Mouse (Mus musculus): Measurements from ENCODE around the gene Zpbp2. TPM values are rescaled to one million over a fixed set of nuclear protein-coding genes. Genes with fewer than 3 reads are reported as not detected.

The Zpbp2 gene
- polyA plus RNA-seq, 1 experiment from 2014 or later = not detected

DNA sequence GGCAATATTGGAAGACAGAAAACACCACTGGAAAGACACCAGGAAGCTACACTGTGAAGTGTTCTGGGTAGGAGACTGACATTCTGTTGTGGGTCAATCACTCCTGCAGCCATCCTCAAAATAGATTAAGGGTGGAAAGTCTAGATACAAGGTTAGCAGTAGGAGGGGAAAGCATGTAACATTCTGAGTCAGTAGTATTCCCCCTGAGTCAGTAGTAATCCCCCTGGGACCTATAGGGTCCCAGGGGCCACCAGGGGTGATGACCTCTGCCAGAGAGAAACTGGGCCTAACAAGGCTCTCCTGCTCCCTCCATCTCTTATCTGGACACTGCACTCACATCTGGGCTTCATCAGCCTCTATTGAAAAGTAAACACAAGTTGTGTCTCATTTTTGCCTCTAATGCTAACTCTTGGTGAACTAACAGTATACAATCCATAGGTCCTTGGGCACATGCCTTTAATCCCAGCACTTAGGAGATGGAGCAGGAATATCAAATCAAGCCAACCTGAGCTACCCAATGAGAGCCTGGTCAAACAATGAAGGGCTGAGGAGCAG is 13.3 kb upstream of the Zpbp2 start:
- H3K4me2 ChIP-seq (ENCODE audit: low read length) = no peak overlapping the region
- ATAC-seq = no peak
- no peak for DNase-seq (ENCODE audit: low spot score)

DNA sequence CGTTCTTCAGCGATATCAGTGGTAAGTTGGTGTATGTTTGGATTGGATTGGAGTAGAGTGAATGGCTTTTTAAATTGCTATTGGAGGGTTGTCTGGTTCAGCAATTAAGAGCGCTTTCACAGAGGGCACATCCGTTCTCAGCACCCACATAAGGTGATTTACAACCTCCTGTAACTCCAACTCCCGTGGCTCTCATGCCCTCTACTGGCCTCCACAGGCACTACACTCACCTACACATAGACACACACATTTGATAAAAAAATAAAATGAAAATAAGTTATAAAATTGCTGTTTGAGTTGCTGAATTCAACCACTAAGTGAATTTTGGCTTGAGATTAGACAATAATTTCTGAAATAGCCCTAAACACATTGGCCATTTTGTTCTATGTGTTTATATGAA is 10.6 kb upstream of the Zpbp2 start:
- Histone ChIP-seq H3K4me3 (ENCODE audit: low read depth, low read length) (no peak overlapping the region), H3K4me1 (ENCODE audit: control insufficient read depth, insufficient read depth, low read length) (no peaks in the 10 kb centered on the region; the same call in 1 of the 2 replicates), H3K27me3 (replicated peaks; ENCODE audit: control insufficient read depth, insufficient read depth, low read length) (peaks cover 22% of the 10 kb centered on the region), H3K9ac (ENCODE audit: low read length) (no peak overlapping the region), H3K27ac (ENCODE audit: low read depth, low read length) (no peak overlapping the region), H3K36me3 (ENCODE audit: control insufficient read depth, insufficient read depth, low read length) (no peaks in the 10 kb centered on the region), H3K9me3 (replicated peaks; ENCODE audit: control insufficient read depth, low read length) (no peaks in the 10 kb centered on the region; the same call in 1 of the 2 replicates), H3K4me2 (ENCODE audit: low read length) (no peak overlapping the region)
- DNase-seq (ENCODE audit: low spot score) (no peak), ATAC-seq (no peak)
- 84% methylated on average over 5 of the region's 5 CpGs for WGBS

More for the DNA sequence above, 13.3 kb upstream of the Zpbp2 start:
- Histone ChIP-seq H3K9me3 (replicated peaks; ENCODE audit: control insufficient read depth, low read length) (no peaks in the 10 kb centered on the region; the same call in 1 of the 2 replicates), H3K27me3 (replicated peaks; ENCODE audit: control insufficient read depth, insufficient read depth, low read length) (peaks cover 6% of the 10 kb centered on the region; the same call in 1 of the 2 replicates), H3K36me3 (ENCODE audit: control insufficient read depth, insufficient read depth, low read length) (no peaks in the 10 kb centered on the region), H3K27ac (ENCODE audit: low read depth, low read length) (no peak overlapping the region), H3K9ac (ENCODE audit: low read length) (no peak overlapping the region), H3K4me3 (ENCODE audit: low read depth, low read length) (no peak overlapping the region), H3K4me1 (ENCODE audit: control insufficient read depth, insufficient read depth, low read length) (no peaks in the 10 kb centered on the region)

DNA sequence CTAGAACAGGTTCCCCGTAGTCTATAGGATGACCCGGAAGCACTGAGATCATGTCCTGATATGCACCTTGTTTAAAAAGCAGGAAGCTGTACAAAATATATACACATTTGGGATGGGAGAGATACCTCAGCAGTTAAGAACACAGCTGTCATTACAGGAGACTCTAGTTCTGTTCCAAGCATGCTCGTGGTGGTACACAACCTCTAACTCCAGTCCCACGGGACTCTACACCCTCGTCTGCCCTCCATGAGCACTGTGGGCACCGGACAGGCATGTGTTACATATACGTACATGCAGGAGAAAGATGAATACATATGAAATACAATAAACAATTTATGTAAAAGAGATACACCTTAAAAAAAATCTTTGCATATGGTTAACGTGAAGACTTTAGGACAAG is 8.3 kb upstream of the Zpbp2 start:
- no peak for ATAC-seq
- no peak for DNase-seq (ENCODE audit: low spot score)
- Histone ChIP-seq H3K4me2 (ENCODE audit: low read length) (no peak overlapping the region), H3K9me3 (replicated peaks; ENCODE audit: control insufficient read depth, low read length) (no peaks in the 10 kb centered on the region; the same call in 1 of the 2 replicates), H3K27me3 (replicated peaks; ENCODE audit: control insufficient read depth, insufficient read depth, low read length) (peaks cover 41% of the 10 kb centered on the region), H3K36me3 (ENCODE audit: control insufficient read depth, insufficient read depth, low read length) (no peaks in the 10 kb centered on the region), H3K9ac (ENCODE audit: low read length) (no peak overlapping the region), H3K4me1 (ENCODE audit: control insufficient read depth, insufficient read depth, low read length) (peaks cover 2% of the 10 kb centered on the region; the same call in 1 of the 2 replicates), H3K4me3 (ENCODE audit: low read depth, low read length) (no peak overlapping the region), H3K27ac (ENCODE audit: low read depth, low read length) (no peak overlapping the region)
- WGBS = 79% methylated on average over 8 of the region's 8 CpGs

DNA sequence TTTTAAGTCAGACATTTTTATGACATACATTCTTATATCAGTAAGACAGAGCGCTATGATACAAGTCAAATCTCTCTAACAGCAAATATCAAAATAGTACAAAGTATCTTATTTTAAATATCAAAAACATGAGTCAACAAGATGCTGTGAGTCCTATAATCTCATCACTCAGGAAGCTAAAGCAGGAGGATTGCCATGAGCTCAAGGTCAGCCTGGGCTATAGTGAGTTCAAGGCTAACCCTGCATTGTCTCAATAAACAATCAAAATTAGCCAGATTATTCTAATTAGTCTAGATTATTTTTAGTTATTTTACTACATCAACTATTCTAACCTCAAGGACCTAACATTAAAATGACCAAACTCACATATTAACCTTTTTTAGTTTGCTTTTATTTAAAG is 7.5 kb upstream of the Zpbp2 start:
- Histone ChIP-seq H3K9ac (ENCODE audit: low read length) (no peak overlapping the region), H3K27ac (ENCODE audit: low read depth, low read length) (no peak overlapping the region), H3K9me3 (replicated peaks; ENCODE audit: control insufficient read depth, low read length) (no peaks in the 10 kb centered on the region; the same call in 1 of the 2 replicates), H3K27me3 (replicated peaks; ENCODE audit: control insufficient read depth, insufficient read depth, low read length) (peaks cover 49% of the 10 kb centered on the region), H3K36me3 (ENCODE audit: control insufficient read depth, insufficient read depth, low read length) (no peaks in the 10 kb centered on the region), H3K4me3 (ENCODE audit: low read depth, low read length) (no peak overlapping the region), H3K4me2 (ENCODE audit: low read length) (no peak overlapping the region), H3K4me1 (ENCODE audit: control insufficient read depth, insufficient read depth, low read length) (peaks cover 2% of the 10 kb centered on the region; the same call in 1 of the 2 replicates)
- WGBS = 87% methylated on average over 1 of the region's 1 CpGs
- ATAC-seq (no peak), DNase-seq (ENCODE audit: low spot score) (no peak)

DNA sequence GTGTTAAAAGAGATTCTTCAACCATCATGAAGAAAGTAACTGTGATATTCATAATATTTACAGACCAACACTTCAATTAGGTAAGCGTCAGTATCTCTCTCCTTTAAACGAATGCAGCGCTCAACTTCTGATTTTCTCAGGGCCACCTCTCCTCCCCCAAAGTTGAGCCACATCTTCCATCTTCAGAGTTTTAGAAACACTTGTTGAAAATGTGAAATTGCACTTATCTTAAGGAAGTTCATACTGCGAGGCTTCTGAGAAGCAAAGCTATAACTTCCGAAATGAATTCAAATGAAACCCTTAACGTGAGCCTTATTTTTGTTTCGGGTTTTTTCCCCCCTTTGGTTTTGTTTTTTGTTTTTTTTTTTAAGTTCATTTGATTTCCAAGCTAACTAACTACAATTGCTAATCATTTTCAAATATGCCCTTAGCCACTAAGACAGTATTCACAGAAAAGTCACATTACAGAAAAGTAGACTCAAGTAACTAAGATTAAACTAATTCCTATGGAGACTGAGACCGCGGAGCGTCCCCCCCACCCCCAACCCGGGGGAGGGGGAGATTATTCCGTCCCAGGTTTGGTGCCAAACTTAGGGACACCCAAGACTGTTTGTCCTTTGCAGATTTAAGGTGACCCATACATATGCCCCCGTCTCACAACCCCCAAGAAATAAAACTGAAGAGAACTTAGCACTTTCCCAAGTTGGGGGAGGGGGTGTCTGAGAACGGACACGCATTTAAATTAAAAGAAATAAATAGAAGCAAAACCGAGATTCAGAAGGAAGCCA is 5.8 kb upstream of the Zpbp2 start:
- H3K4me2 ChIP-seq (ENCODE audit: low read length) = peak overlapping the region; percentile 68
- DNase-seq (ENCODE audit: low spot score) (no peak), ATAC-seq (no peak)
- H3K4me1 ChIP-seq (ENCODE audit: control insufficient read depth, insufficient read depth, low read length) = peaks cover 2% of the 10 kb centered on the region; the same call in 1 of the 2 replicates
- H3K9me3 ChIP-seq (replicated peaks; ENCODE audit: control insufficient read depth, low read length) = no peaks in the 10 kb centered on the region; the same call in 1 of the 2 replicates
- no peaks in the 10 kb centered on the region for H3K36me3 ChIP-seq (ENCODE audit: control insufficient read depth, insufficient read depth, low read length)
- peaks cover 64% of the 10 kb centered on the region for H3K27me3 ChIP-seq (replicated peaks; ENCODE audit: control insufficient read depth, insufficient read depth, low read length)
- H3K27ac ChIP-seq (ENCODE audit: low read depth, low read length) = no peak overlapping the region
- H3K9ac ChIP-seq (ENCODE audit: low read length) = peak overlapping the region; percentile 50; the same call in 1 of the 2 replicates
- peak overlapping the region; percentile 36 for H3K4me3 ChIP-seq (ENCODE audit: low read depth, low read length)
- WGBS = 3% methylated on average over 16 of the region's 16 CpGs

DNA sequence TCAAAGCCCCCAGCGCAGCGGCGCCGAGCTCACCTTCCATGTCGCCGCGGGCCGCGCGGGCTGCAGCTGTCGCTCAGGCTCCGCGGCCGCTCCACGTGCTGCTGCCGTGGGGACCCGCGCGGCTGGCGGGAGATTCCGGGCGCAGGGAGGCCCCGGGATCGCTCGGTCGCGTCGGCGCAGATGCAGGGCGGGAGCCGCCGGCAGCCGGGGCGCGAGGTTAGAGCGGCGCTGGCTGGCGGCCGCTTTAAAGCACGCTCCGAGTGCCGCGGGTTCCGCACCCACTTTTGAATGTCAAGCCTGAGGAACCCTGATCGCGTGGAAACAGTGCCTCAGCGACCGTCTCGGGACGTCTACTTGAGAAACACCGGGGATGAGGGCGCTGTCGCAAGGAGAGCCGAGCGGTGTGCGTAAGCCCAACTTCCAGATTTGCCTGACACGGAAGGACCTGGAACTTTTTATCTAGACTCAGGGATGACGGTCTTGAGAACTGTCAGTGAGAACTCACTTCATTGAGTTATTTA is 5.1 kb upstream of the Zpbp2 start, which contains the start of gene Ikzf3:
Ikzf3 (minus strand) TSS at position 321 of the 521 bp plus-strand sequence.
- Histone ChIP-seq H3K4me1 (ENCODE audit: control insufficient read depth, insufficient read depth, low read length) (peaks cover 2% of the 10 kb centered on the region; the same call in 1 of the 2 replicates), H3K4me3 (ENCODE audit: low read depth, low read length) (peak within 1 kb of the TSS; percentile 36), H3K9ac (ENCODE audit: low read length) (peak within 1 kb of the TSS; percentile 50; the same call in 1 of the 2 replicates), H3K9me3 (replicated peaks; ENCODE audit: control insufficient read depth, low read length) (no peaks in the 10 kb centered on the region), H3K27me3 (replicated peaks; ENCODE audit: control insufficient read depth, insufficient read depth, low read length) (peaks cover 67% of the 10 kb centered on the region), H3K36me3 (ENCODE audit: control insufficient read depth, insufficient read depth, low read length) (no peaks in the 10 kb centered on the region), H3K4me2 (ENCODE audit: low read length) (peak within 1 kb of the TSS; percentile 68), H3K27ac (ENCODE audit: low read depth, low read length) (no peak within 1 kb of the TSS)
- WGBS = under 1% methylated on average over 57 of the region's 58 CpGs
- DNase-seq (ENCODE audit: low spot score) (peak; percentile 54), ATAC-seq (no peak)

DNA sequence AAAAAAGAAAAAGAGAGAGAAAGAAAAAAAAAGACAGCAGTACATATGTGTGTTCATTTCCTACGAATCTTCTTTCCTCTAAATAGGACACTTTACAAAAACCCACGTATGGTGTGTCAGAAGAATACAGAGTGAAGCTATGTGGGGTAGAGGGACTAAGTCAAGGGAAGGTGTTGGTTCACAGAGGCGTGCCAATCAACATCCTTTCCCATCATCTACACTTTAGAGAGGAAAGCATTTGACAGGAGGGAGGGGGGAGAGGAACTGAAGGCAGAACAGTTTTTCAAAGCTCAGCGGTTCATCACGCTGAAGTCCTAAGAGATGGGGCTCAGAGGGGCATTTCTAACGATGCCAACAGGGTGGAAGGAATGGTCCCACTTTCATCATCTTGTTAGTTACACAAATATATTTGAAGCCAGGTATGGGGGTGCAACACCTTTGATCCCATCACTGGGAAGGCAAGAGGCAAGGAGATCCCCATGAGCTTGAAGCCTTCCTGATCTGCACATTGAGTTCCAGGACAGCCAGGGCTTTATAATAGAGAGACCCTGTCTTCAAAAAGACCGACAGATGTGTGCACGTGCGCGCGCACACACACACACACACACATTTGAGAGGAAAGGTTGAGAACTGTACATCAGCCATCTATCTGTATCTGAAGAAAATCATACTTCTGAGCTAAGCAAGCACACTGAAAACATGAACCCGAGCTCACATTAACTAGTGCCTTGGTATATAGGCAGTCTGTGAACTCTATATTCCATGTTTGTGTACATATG is 4.2 kb upstream of the Zpbp2 start:
- Histone ChIP-seq H3K4me1 (ENCODE audit: control insufficient read depth, insufficient read depth, low read length) (peaks cover 2% of the 10 kb centered on the region; the same call in 1 of the 2 replicates), H3K27ac (ENCODE audit: low read depth, low read length) (no peak overlapping the region), H3K4me3 (ENCODE audit: low read depth, low read length) (no peak overlapping the region), H3K36me3 (ENCODE audit: control insufficient read depth, insufficient read depth, low read length) (no peaks in the 10 kb centered on the region), H3K9ac (ENCODE audit: low read length) (no peak overlapping the region), H3K27me3 (replicated peaks; ENCODE audit: control insufficient read depth, insufficient read depth, low read length) (peaks cover 67% of the 10 kb centered on the region), H3K9me3 (replicated peaks; ENCODE audit: control insufficient read depth, low read length) (no peaks in the 10 kb centered on the region), H3K4me2 (ENCODE audit: low read length) (no peak overlapping the region)
- ATAC-seq = no peak
- WGBS = 43% methylated on average over 12 of the region's 12 CpGs
- no peak for DNase-seq (ENCODE audit: low spot score)

DNA sequence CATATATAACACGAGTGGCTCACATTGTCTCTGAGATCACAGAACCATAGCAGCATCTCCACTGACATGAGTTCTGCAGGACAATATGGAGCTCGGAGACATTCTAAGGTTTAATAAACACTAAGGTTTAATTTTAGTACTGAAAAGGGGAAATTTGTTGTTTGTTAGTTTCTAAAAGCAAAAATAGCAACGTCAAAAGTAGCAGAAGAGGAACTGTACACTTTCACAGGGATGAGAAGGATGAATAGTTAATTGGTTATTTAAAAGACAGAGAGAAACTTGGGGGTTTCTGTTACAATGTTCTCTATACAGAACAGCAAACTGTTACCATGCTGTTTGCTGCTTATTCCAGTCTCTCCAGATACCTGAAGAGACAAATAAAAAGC is 3.6 kb upstream of the Zpbp2 start:
- Histone ChIP-seq H3K27ac (ENCODE audit: low read depth, low read length) (no peak overlapping the region), H3K9me3 (replicated peaks; ENCODE audit: control insufficient read depth, low read length) (no peaks in the 10 kb centered on the region), H3K4me3 (ENCODE audit: low read depth, low read length) (no peak overlapping the region), H3K4me2 (ENCODE audit: low read length) (no peak overlapping the region), H3K4me1 (ENCODE audit: control insufficient read depth, insufficient read depth, low read length) (peaks cover 2% of the 10 kb centered on the region; the same call in 1 of the 2 replicates), H3K9ac (ENCODE audit: low read length) (no peak overlapping the region), H3K36me3 (ENCODE audit: control insufficient read depth, insufficient read depth, low read length) (no peaks in the 10 kb centered on the region), H3K27me3 (replicated peaks; ENCODE audit: control insufficient read depth, insufficient read depth, low read length) (peaks cover 63% of the 10 kb centered on the region)
- WGBS = 62% methylated on average over 3 of the region's 3 CpGs
- no peak for ATAC-seq
- DNase-seq (ENCODE audit: low spot score) = no peak

Data from forebrain, embryonic 14.5 days (tissue).